Mouse (Mus musculus): Measurements from ENCODE around the gene Nup54. TPM values are rescaled to one million over a fixed set of nuclear protein-coding genes. Genes with fewer than 3 reads are reported as not detected.

Nup54 gene
- polyA plus RNA-seq, 2 experiments: 20.7 to 31.9 TPM

DNA sequence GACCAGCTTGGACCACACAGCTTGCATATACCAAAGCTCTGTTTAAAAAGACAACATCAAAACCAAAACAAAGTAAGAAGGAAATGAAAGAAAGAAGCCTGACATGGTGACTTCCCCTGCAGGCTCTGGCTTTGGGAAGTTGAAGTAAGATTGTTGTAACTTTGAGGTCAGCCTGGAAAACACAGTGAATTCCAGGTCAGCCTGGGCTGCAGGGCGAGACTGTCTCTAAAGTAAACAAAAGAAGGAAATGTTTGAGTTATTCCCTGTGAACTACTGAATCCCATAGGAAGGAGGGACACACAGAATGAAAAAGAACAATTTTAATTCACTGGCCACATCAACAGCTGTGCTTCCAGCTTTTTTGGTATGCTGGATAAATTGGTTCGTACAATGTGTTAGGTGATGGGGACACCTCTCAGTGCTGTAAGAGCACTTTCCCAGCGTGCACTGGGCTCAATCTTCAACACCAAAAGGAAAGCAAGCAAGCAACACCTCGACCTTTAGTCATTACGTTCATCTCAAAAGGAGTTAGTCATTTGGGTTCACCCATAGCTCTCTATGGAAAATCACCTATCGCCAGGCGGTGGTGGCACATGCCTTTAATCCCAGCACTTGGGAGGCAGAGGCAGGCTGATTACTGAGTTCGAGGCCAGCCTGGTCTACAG lies 32.2 kb upstream of the Nup54 start:
- H3K4me2 ChIP-seq (ENCODE audit: low read depth): no peak overlapping the region
- no peak overlapping the region for H3K4me3 ChIP-seq (ENCODE audit: insufficient read depth in 1 of 2, low read depth in 2 of 2, low read length in 2 of 2)
- no peak overlapping the region for H3K9ac ChIP-seq (replicated peaks)
- H3K27ac ChIP-seq: no peak overlapping the region
- DNase-seq (ENCODE audit: low read depth in 3 of 3, low spot score in 3 of 3) (no peak), ATAC-seq (ENCODE audit: insufficient read depth) (no peak)
- H3K4me1 ChIP-seq (replicated peaks; ENCODE audit: control insufficient read depth in 2 of 2, insufficient read depth in 2 of 2, low read length in 1 of 2): peaks cover 0 to 5% of the 10 kb centered on the region in 2 experiments; a peak in 2 of 4 replicates
- WGBS (ENCODE audit: insufficient replicate concordance): 69% methylated on average over 8 of the region's 8 CpGs
- H3K36me3 ChIP-seq (replicated peaks; ENCODE audit: control insufficient read depth, insufficient read depth, low read depth): no peaks in the 10 kb centered on the region
- TF ChIP-seq EP300 (IDR thresholded peaks at IDR 0.05; ENCODE audit: low read depth) (no peak), CTCF (IDR thresholded peaks at IDR 0.05; ENCODE audit: low read depth) (no peak)
- H3K27me3 ChIP-seq (ENCODE audit: control insufficient read depth, insufficient read depth, low read length): no peaks in the 10 kb centered on the region
- no peaks in the 10 kb centered on the region for H3K9me3 ChIP-seq (ENCODE audit: control insufficient read depth, low read length)

GRCm38 (mm10) chr5:92465511-92465910 lies 30.5 kb upstream of the Nup54 start:
- H3K4me1 ChIP-seq (replicated peaks; ENCODE audit: control insufficient read depth in 2 of 2, insufficient read depth in 2 of 2, low read length in 1 of 2): peaks cover 0 to 5% of the 10 kb centered on the region in 2 experiments; a peak in 2 of 4 replicates
- no peak overlapping the region for H3K27ac ChIP-seq
- no peak overlapping the region for H3K4me3 ChIP-seq (ENCODE audit: insufficient read depth in 1 of 2, low read depth in 2 of 2, low read length in 2 of 2)
- TF ChIP-seq CTCF (IDR thresholded peaks at IDR 0.05; ENCODE audit: low read depth) (no peak), EP300 (IDR thresholded peaks at IDR 0.05; ENCODE audit: low read depth) (no peak)
- H3K4me2 ChIP-seq (ENCODE audit: low read depth): no peak overlapping the region
- WGBS (ENCODE audit: insufficient replicate concordance): 58% methylated on average over 5 of the region's 5 CpGs
- H3K9ac ChIP-seq (replicated peaks): no peak overlapping the region
- ATAC-seq (ENCODE audit: insufficient read depth) (no peak), DNase-seq (ENCODE audit: low read depth in 3 of 3, low spot score in 3 of 3) (no peak)
- H3K9me3 ChIP-seq (ENCODE audit: control insufficient read depth, low read length): no peaks in the 10 kb centered on the region
- H3K36me3 ChIP-seq (replicated peaks; ENCODE audit: control insufficient read depth, insufficient read depth, low read depth): no peaks in the 10 kb centered on the region
- H3K27me3 ChIP-seq (ENCODE audit: control insufficient read depth, insufficient read depth, low read length): no peaks in the 10 kb centered on the region

DNA sequence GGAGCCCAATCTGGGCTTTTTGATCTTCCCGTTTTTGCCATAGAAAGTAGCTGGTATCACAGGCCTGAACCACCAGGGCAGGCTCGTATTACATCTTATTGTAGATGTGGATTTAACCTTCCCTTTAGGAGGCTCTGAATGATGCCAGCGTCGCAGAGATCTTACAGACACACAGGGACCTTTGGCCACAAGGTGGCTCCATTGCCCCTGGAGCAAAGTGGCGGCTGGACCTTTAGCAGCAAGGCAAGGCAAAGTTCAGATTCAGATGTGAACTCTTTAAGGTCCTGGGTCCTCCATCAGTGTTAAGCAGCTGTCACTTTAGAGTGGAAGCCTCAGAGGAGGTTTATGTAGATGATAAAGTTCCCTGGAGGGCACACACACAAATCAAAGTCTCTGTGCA lies 26.3 kb upstream of the Nup54 start:
- DNase-seq (ENCODE audit: low read depth in 3 of 3, low spot score in 3 of 3) (no peak), ATAC-seq (ENCODE audit: insufficient read depth) (no peak)
- peak; percentile 83 for TF ChIP-seq CTCF (IDR thresholded peaks at IDR 0.05; ENCODE audit: low read depth)
- no peak for TF ChIP-seq EP300 (IDR thresholded peaks at IDR 0.05; ENCODE audit: low read depth)
- Histone ChIP-seq H3K4me1 (replicated peaks; ENCODE audit: control insufficient read depth in 2 of 2, insufficient read depth in 2 of 2, low read length in 1 of 2) (peaks cover 3 to 6% of the 10 kb centered on the region in 2 experiments; a peak in 2 of 4 replicates), H3K36me3 (replicated peaks; ENCODE audit: control insufficient read depth, insufficient read depth, low read depth) (no peaks in the 10 kb centered on the region), H3K9me3 (ENCODE audit: control insufficient read depth, low read length) (no peaks in the 10 kb centered on the region), H3K27me3 (ENCODE audit: control insufficient read depth, insufficient read depth, low read length) (no peaks in the 10 kb centered on the region), H3K9ac (replicated peaks) (no peak overlapping the region), H3K4me3 (ENCODE audit: insufficient read depth in 1 of 2, low read depth in 2 of 2, low read length in 2 of 2) (no peak overlapping the region), H3K27ac (no peak overlapping the region), H3K4me2 (ENCODE audit: low read depth) (no peak overlapping the region)
- WGBS (ENCODE audit: insufficient replicate concordance): 34% methylated on average over 5 of the region's 5 CpGs

DNA sequence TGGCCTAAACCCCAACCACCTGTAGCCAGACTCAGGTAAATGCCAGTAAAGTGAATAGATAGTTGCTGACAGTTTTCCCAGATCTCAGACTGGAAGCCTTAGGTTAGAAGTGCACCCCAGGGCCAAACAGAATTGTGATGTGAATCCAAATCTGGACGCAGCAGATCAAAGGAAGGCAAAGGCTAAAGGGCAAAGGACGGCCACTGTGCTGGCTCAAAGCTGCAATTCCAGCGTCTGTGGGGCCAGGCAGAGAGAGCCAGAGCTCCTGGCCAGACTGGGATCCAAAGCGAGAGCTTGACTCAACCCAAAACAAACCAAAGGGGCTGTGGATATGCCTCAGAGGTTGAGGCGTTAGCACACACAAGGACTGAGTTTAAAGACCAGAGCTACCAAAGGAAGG lies 23.7 kb upstream of the Nup54 start:
- no peak for ATAC-seq (ENCODE audit: insufficient read depth)
- TF ChIP-seq EP300 (IDR thresholded peaks at IDR 0.05; ENCODE audit: low read depth): no peak
- TF ChIP-seq CTCF (IDR thresholded peaks at IDR 0.05; ENCODE audit: low read depth): no peak
- no peak overlapping the region for H3K4me2 ChIP-seq (ENCODE audit: low read depth)
- no peak overlapping the region for H3K27ac ChIP-seq
- H3K36me3 ChIP-seq (replicated peaks; ENCODE audit: control insufficient read depth, insufficient read depth, low read depth): no peaks in the 10 kb centered on the region
- no peak overlapping the region for H3K4me3 ChIP-seq (ENCODE audit: insufficient read depth in 1 of 2, low read depth in 2 of 2, low read length in 2 of 2)
- DNase-seq (ENCODE audit: low read depth in 3 of 3, low spot score in 3 of 3): no peak
- H3K9ac ChIP-seq (replicated peaks): no peak overlapping the region
- no peaks in the 10 kb centered on the region for H3K27me3 ChIP-seq (ENCODE audit: control insufficient read depth, insufficient read depth, low read length)
- no peaks in the 10 kb centered on the region for H3K9me3 ChIP-seq (ENCODE audit: control insufficient read depth, low read length)
- 62% methylated on average over 5 of the region's 5 CpGs for WGBS (ENCODE audit: insufficient replicate concordance)
- H3K4me1 ChIP-seq (replicated peaks; ENCODE audit: control insufficient read depth in 2 of 2, insufficient read depth in 2 of 2, low read length in 1 of 2): peaks cover 3 to 6% of the 10 kb centered on the region in 2 experiments; a peak in 2 of 4 replicates

DNA sequence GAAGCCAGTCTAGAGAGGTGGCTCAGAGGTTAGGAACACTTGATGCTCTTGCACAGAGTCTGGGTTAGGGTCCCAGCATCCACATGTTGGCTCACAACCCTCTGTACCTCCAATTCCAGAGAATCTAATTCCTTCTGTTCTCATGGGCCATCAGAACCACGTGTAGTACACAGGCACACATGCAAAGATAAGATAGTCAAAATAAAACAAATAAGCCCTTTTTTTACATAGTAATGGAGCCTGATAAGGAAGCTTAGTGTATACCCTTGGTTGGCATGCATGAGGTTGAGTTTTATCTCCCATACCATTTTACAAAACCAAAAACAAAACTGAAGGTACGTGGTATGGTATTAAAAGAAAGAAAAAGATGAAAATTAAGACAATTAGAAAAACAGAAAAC lies 22.4 kb upstream of the Nup54 start:
- no peak overlapping the region for H3K27ac ChIP-seq
- H3K36me3 ChIP-seq (replicated peaks; ENCODE audit: control insufficient read depth, insufficient read depth, low read depth): no peaks in the 10 kb centered on the region
- H3K4me3 ChIP-seq (ENCODE audit: insufficient read depth in 1 of 2, low read depth in 2 of 2, low read length in 2 of 2): no peak overlapping the region
- ATAC-seq (ENCODE audit: insufficient read depth) (peak; percentile 73; the same call in 1 of the 2 replicates), DNase-seq (ENCODE audit: low read depth in 3 of 3, low spot score in 3 of 3) (no peak)
- H3K9ac ChIP-seq (replicated peaks): no peak overlapping the region
- no peaks in the 10 kb centered on the region for H3K27me3 ChIP-seq (ENCODE audit: control insufficient read depth, insufficient read depth, low read length)
- H3K9me3 ChIP-seq (ENCODE audit: control insufficient read depth, low read length): no peaks in the 10 kb centered on the region
- TF ChIP-seq EP300 (IDR thresholded peaks at IDR 0.05; ENCODE audit: low read depth) (peak; percentile 51), CTCF (IDR thresholded peaks at IDR 0.05; ENCODE audit: low read depth) (no peak)
- 11% methylated on average over 2 of the region's 2 CpGs for whole genome bisulfite sequencing (ENCODE audit: insufficient replicate concordance)
- H3K4me1 ChIP-seq (replicated peaks; ENCODE audit: control insufficient read depth in 2 of 2, insufficient read depth in 2 of 2, low read length in 1 of 2): peaks cover 3 to 6% of the 10 kb centered on the region in 2 experiments; a peak in 2 of 4 replicates
- no peak overlapping the region for H3K4me2 ChIP-seq (ENCODE audit: low read depth)
